Mouse (Mus musculus): ENCODE measurements around the gene Kxd1. TPM values are rescaled to one million over a fixed set of nuclear protein-coding genes. Genes with fewer than 3 reads are reported as not detected.

The Kxd1 gene
- total and polyA plus RNA-seq, 2 experiments, result 36.7 to 72.3 TPM

- no peak overlapping the region for H3K9ac ChIP-seq (ENCODE audit: low read depth, low read length)
- TF ChIP-seq CTCF (IDR thresholded peaks at IDR 0.05; ENCODE audit: low read depth, low read length), result no peak
- no peak for TF ChIP-seq POLR2A (IDR thresholded peaks at IDR 0.05; ENCODE audit: extremely low read depth, insufficient read depth, low read length)
- no peaks in the 10 kb centered on the region for H3K27me3 ChIP-seq (ENCODE audit: control insufficient read depth, insufficient read depth, low read length)
- H3K4me1 ChIP-seq (ENCODE audit: control insufficient read depth, insufficient read depth, low read length), result peaks cover 25% of the 10 kb centered on the region
- peaks cover 10% of the 10 kb centered on the region for H3K36me3 ChIP-seq (ENCODE audit: control insufficient read depth, insufficient read depth, low read length)
- no peak for DNase-seq (ENCODE audit: extremely low read depth, low read depth, low spot score)
- WGBS, result 47% methylated on average over 5 of the region's 5 CpGs
- H3K79me2 ChIP-seq (ENCODE audit: control insufficient read depth, insufficient read depth, low read length), result peaks cover 14% of the 10 kb centered on the region; the same call in 1 of the 2 replicates
- H3K4me3 ChIP-seq (ENCODE audit: insufficient read depth, low read depth, low read length), result no peak overlapping the region
- no peak overlapping the region for H3K27ac ChIP-seq (replicated peaks; ENCODE audit: insufficient read depth, low read depth, low read length)
These were observed 20.7 kb downstream of the Kxd1 start for GRCm38 (mm10) chr8:70507027-70507393.

GRCm38 (mm10) chr8:70506328-70507026, 21.3 kb downstream of the Kxd1 start, which contains the start of gene Rex1bd:
Gene Rex1bd, minus strand, starts transcription at chr8:70506752.
- Histone ChIP-seq H3K36me3 (ENCODE audit: control insufficient read depth, insufficient read depth, low read length) (peaks cover 10% of the 10 kb centered on the region; the same call in 1 of the 2 replicates), H3K4me1 (ENCODE audit: control insufficient read depth, insufficient read depth, low read length) (peaks cover 21% of the 10 kb centered on the region), H3K9ac (ENCODE audit: low read depth, low read length) (peak within 1 kb of the TSS; percentile 87), H3K79me2 (ENCODE audit: control insufficient read depth, insufficient read depth, low read length) (peaks cover 14% of the 10 kb centered on the region; the same call in 1 of the 2 replicates), H3K4me3 (ENCODE audit: insufficient read depth, low read depth, low read length) (peak within 1 kb of the TSS; percentile 79), H3K27me3 (ENCODE audit: control insufficient read depth, insufficient read depth, low read length) (no peaks in the 10 kb centered on the region), H3K27ac (replicated peaks; ENCODE audit: insufficient read depth, low read depth, low read length) (peak within 1 kb of the TSS; percentile 21)
- peak; percentile 87 for DNase-seq (ENCODE audit: extremely low read depth, low read depth, low spot score)
- TF ChIP-seq CTCF (IDR thresholded peaks at IDR 0.05; ENCODE audit: low read depth, low read length) (peak; percentile 83), POLR2A (IDR thresholded peaks at IDR 0.05; ENCODE audit: extremely low read depth, insufficient read depth, low read length) (no peak; the same call in 1 of the 2 replicates)
- 4% methylated on average over 40 of the region's 40 CpGs for WGBS

GRCm38 (mm10) chr8:70505698-70506327, 21.9 kb downstream of the Kxd1 start:
- Histone ChIP-seq H3K9ac (ENCODE audit: low read depth, low read length) (peak overlapping the region; percentile 87), H3K27me3 (ENCODE audit: control insufficient read depth, insufficient read depth, low read length) (no peaks in the 10 kb centered on the region), H3K4me1 (ENCODE audit: control insufficient read depth, insufficient read depth, low read length) (peaks cover 21% of the 10 kb centered on the region), H3K4me3 (ENCODE audit: insufficient read depth, low read depth, low read length) (peak overlapping the region; percentile 79), H3K36me3 (ENCODE audit: control insufficient read depth, insufficient read depth, low read length) (peaks cover 10% of the 10 kb centered on the region; the same call in 1 of the 2 replicates), H3K79me2 (ENCODE audit: control insufficient read depth, insufficient read depth, low read length) (peaks cover 14% of the 10 kb centered on the region; the same call in 1 of the 2 replicates), H3K27ac (replicated peaks; ENCODE audit: insufficient read depth, low read depth, low read length) (peak overlapping the region; percentile 21)
- no peak for TF ChIP-seq POLR2A (IDR thresholded peaks at IDR 0.05; ENCODE audit: extremely low read depth, insufficient read depth, low read length)
- no peak for TF ChIP-seq CTCF (IDR thresholded peaks at IDR 0.05; ENCODE audit: low read depth, low read length)
- DNase-seq (ENCODE audit: extremely low read depth, low read depth, low spot score), result no peak
- 27% methylated on average over 32 of the region's 32 CpGs for WGBS

- Histone ChIP-seq H3K79me2 (ENCODE audit: control insufficient read depth, insufficient read depth, low read length) (peaks cover 11% of the 10 kb centered on the region; the same call in 1 of the 2 replicates), H3K27me3 (ENCODE audit: control insufficient read depth, insufficient read depth, low read length) (no peaks in the 10 kb centered on the region), H3K9ac (ENCODE audit: low read depth, low read length) (no peak overlapping the region), H3K36me3 (ENCODE audit: control insufficient read depth, insufficient read depth, low read length) (peaks cover 10% of the 10 kb centered on the region; the same call in 1 of the 2 replicates), H3K4me1 (ENCODE audit: control insufficient read depth, insufficient read depth, low read length) (peaks cover 25% of the 10 kb centered on the region), H3K27ac (replicated peaks; ENCODE audit: insufficient read depth, low read depth, low read length) (no peak overlapping the region), H3K4me3 (ENCODE audit: insufficient read depth, low read depth, low read length) (no peak overlapping the region)
- 88% methylated on average over 3 of the region's 3 CpGs for WGBS
- no peak for TF ChIP-seq POLR2A (IDR thresholded peaks at IDR 0.05; ENCODE audit: extremely low read depth, insufficient read depth, low read length)
- TF ChIP-seq CTCF (IDR thresholded peaks at IDR 0.05; ENCODE audit: low read depth, low read length), result peak; percentile 73
- DNase-seq (ENCODE audit: extremely low read depth, low read depth, low spot score), result no peak
These were observed 22.9 kb downstream of the Kxd1 start for GRCm38 (mm10) chr8:70504851-70505250.

GRCm38 (mm10) chr8:70504291-70504716, 23.5 kb downstream of the Kxd1 start:
- no peaks in the 10 kb centered on the region for H3K27me3 ChIP-seq (ENCODE audit: control insufficient read depth, insufficient read depth, low read length)
- H3K36me3 ChIP-seq (ENCODE audit: control insufficient read depth, insufficient read depth, low read length), result peaks cover 10% of the 10 kb centered on the region; the same call in 1 of the 2 replicates
- TF ChIP-seq CTCF (IDR thresholded peaks at IDR 0.05; ENCODE audit: low read depth, low read length), result no peak
- TF ChIP-seq POLR2A (IDR thresholded peaks at IDR 0.05; ENCODE audit: extremely low read depth, insufficient read depth, low read length), result no peak
- no peak overlapping the region for H3K4me3 ChIP-seq (ENCODE audit: insufficient read depth, low read depth, low read length)
- no peak overlapping the region for H3K9ac ChIP-seq (ENCODE audit: low read depth, low read length)
- H3K4me1 ChIP-seq (ENCODE audit: control insufficient read depth, insufficient read depth, low read length), result peaks cover 23% of the 10 kb centered on the region
- H3K27ac ChIP-seq (replicated peaks; ENCODE audit: insufficient read depth, low read depth, low read length), result no peak overlapping the region
- H3K79me2 ChIP-seq (ENCODE audit: control insufficient read depth, insufficient read depth, low read length), result peaks cover 6% of the 10 kb centered on the region; the same call in 1 of the 2 replicates
- 26% methylated on average over 16 of the region's 16 CpGs for WGBS
- DNase-seq (ENCODE audit: extremely low read depth, low read depth, low spot score), result peak; percentile 62
